Mouse (Mus musculus) testis, adult 2 months (tissue): Measurements from ENCODE around the gene Eefsec.

ENCODE experiments used
- CTCF ChIP-seq: fragments of 200-500 bp; IDR thresholded peaks from 2 replicates; pipeline ENCODE4 v1.5.1; 2012; ENCODE audit warnings: low read depth, mild to moderate bottlenecking, inconsistent platforms, low read length, moderate library complexity; ENCODE audit not compliant: control insufficient read depth, insufficient read depth, insufficient replicate concordance
- POLR2A ChIP-seq: fragments of 200-500 bp; IDR thresholded peaks from 2 replicates; pipeline ENCODE4 v1.6.1; 2012; ENCODE audit warnings: low read depth, mild to moderate bottlenecking, inconsistent platforms, low read length, moderate library complexity; ENCODE audit not compliant: control insufficient read depth

GRCm38 (mm10) chr6:88278141-88278540 is 168.2 kb downstream of the Eefsec start:
- TF ChIP-seq CTCF (no peak), POLR2A (no peak)
